Mouse (Mus musculus): ENCODE data around the gene Myocd.

GRCm38 (mm10) chr11:65205306-65205705 is 64.5 kb downstream of the Myocd start:
- TF ChIP-seq CTCF (IDR thresholded peaks at IDR 0.05) (no peak), EP300 (IDR thresholded peaks at IDR 0.05) (no peak)
